Mouse (Mus musculus) induced T-regulatory cell, adult 2 months (primary cell): ENCODE measurements around the gene Dlg1.
A peak's percentile ranks its signal among the peaks of the same experiment; 100 is the strongest.

ENCODE experiments used
- DNase-seq: peaks from one replicate; pipeline ENCODE4 v3.0.0-alpha.2; 2012; ENCODE audit warnings: low read depth

Gene Dlg1

DNA sequence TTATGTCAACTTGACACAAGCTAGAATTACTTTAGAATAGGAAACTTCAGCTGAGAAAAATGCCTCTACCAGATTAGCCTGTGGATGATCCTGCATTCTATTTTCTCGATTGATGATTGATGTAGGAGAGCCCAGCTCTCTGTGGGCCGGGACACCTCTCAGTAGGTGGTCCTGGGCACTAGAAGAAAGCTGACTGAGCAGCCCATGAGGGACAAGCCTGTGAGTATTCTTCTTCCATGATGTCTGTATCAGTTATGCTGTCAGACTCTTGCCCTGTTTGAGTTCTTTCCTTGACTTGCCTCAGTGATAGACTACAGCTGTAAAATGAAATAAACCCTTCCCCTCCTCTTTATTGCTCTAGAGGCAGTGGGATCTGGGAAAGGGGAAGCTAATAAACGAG, 74.5 kb downstream of the Dlg1 start:
- no peak for DNase-seq

GRCm38 (mm10) chr16:31740271-31740670, 77.0 kb downstream of the Dlg1 start:
- no peak for DNase-seq

DNA sequence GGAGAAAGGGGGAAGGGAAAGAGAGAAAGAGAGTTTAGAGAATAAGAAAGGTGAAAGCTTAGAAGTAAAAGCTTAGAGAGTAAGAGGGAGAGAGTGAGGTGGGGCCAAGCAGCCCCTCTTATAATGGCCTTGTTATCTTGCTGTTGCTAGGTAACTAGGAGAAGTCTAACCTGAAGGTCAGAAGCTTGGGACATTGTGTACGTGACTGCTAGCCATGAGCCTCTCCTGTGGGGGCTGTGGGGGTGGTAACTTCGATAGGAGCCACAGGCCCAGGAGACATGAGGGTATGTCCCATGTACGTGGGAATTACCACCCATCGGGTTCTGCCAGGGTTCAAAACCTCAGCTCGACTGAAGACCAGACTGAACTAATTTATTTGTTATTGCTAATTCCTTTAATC, 77.5 kb downstream of the Dlg1 start:
- DNase-seq = no peak

GRCm38 (mm10) chr16:31750526-31750925, 87.3 kb downstream of the Dlg1 start:
- peak; percentile 63 for DNase-seq

DNA sequence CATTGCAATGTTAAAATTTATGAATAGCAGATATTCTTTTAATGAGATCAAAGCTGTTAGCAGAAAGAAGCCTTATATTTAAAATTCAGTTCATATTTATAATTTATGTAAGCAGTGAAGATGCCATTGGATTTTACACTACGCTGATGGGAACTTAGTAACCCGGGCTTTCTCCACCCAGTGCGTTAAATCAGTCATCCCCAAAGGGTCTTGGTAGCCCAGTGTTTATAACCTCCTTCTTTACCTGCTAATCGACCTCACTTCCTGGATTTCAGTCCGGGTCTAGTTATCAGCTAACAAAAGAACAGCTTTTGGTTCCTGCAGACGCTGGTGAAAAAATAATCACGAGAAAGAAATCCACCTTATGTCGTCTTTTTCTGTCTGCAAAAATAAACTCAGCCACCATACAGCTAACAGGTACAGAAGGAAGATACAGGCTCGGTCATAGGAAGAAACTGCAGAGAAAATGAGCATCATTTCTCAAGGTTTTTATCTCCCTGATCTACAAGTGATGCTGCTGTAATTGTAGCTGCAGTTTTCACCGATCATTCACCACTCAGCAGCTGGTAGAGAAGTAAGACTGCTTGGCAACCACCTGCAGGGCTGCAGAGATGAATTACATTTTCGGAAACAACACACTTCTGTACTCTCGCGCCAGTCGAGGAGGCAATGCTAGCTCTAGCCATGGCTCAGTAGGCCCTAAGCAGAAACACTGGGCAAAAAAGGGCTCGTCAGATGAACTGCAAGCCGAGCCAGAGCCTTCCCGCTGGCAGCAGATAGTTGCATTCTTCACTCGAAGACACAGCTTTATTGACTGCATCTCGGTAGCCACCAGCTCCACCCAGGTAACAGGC, 91.2 kb downstream of the Dlg1 start:
- DNase-seq = no peak

GRCm38 (mm10) chr16:31755053-31755452, 91.8 kb downstream of the Dlg1 start:
- no peak for DNase-seq

DNA sequence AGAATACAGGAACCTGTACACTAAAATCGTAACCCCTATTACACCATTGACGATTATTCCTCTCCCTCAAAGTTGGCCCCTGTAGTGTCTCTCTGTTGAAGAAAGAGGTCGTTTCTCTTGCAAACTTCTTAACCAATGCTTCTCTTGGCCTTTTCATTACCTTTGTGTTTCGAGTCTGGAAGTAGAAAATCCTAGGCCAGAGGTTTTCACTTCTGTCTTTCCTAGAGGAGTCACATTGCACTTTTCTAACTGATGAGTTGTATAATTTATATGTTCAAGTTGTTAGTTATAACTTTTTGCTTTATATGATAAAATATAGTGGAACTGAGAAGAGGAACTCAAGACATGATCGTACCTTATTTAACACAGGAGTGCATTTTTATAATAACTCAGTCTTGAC, 93.2 kb downstream of the Dlg1 start:
- DNase-seq = no peak

- peak; percentile 32 for DNase-seq
Observed at GRCm38 (mm10) chr16:31757606-31758005, 94.4 kb downstream of the Dlg1 start.

- no peak for DNase-seq
Observed at GRCm38 (mm10) chr16:31759416-31759815, 96.2 kb downstream of the Dlg1 start.

DNA sequence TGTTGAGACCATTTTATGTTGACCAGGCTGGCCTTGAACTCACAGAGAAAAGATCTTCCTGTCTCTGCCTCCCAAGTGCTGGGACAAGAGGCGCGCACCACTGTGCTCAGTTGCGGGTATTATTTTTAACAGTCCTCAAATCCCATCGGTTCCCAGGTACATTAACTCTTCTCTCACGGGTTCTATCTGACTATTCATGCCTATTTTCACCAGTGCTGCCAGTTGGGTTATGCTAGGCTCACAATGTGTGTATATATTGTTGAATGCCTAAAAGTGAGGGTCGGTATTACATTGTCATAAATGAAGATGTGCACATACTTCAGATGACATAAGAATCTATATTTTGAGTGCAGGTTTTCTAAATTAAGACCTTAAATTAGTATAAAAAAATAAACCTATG, 103.1 kb downstream of the Dlg1 start:
- no peak for DNase-seq

DNA sequence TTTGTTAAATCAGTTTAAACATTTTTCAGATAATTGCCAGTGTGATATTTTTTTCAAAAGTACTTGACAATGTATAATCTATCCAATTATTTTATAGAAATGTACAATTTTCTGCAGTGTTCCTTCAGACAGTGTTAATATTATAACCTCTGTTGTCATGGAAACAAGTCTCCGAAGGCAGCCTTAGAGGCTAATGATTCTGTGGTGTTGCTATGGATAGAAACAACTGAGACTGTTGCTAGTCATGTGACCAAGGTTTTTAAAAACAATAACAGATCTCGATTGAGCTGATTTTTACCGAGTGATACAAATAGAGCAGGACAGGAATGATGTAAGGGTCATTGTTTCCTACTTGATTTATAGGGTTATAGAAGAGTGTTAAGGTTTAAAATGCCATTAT, 103.5 kb downstream of the Dlg1 start:
- no peak for DNase-seq

DNA sequence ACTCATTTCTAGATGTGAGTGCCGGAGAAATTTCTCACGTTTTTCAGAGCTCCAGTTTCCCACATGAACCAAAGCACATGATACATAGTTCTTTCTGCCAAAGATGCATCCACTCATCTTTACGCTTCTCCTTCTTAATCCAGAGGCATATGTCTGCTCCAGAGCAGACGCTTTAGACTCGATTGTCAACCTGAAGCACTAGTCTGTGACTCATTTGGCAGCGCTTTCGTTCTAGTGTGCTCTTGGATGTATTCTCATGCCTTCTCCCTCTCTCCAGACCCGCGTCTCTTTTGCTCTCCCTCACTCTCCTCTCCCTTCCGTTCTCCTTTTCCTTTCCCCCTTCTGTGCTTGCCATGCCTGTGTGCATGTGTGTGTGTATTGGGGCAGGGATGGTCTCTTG, 112.7 kb downstream of the Dlg1 start:
- no peak for DNase-seq

DNA sequence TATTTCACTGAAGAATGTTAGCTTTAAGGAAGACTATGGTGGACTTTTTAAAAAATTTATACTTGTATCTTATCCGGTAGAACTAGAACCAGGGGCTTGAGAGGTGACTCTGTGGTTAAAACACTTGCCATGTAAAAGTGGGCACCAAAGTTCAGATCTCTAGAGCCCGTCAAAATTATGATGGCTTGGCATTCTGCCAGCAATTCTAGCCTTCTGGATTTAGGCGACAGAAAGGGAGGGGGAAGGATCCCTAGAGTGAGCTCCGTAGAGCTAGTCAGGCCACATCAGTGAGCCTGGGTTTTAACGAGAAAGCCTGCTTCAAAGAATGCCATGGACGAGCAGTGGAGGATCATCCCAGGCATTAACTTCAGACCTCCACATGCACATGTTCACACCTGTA, 117.8 kb downstream of the Dlg1 start:
- DNase-seq = no peak

GRCm38 (mm10) chr16:31790056-31790455, 126.8 kb downstream of the Dlg1 start:
- DNase-seq = no peak

- no peak for DNase-seq
Observed at GRCm38 (mm10) chr16:31803644-31804043, 140.4 kb downstream of the Dlg1 start.

DNA sequence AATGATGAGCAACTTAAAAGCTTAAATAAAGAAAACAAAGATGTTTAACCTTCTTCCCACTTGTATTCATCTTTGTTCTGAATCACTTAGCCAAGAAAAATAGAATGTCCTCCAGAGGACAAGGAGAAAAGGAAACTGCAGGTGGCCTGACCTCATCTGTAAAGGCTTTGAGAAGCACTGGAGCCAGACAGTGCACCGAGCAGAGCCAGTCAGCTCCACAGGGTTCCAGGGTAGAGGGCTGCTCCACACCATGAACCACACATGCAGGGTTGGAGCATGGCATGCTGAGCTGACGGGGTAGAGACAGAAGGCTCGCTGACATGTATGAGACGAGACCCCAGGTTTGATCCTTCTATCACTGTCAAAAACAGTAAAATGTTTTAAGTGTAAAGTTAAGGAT, 162.8 kb downstream of the Dlg1 start:
- DNase-seq = no peak

GRCm38 (mm10) chr16:31830726-31831125, 167.5 kb downstream of the Dlg1 start:
- no peak for DNase-seq

- no peak for DNase-seq
Observed at GRCm38 (mm10) chr16:31832630-31833422, 169.6 kb downstream of the Dlg1 start.

DNA sequence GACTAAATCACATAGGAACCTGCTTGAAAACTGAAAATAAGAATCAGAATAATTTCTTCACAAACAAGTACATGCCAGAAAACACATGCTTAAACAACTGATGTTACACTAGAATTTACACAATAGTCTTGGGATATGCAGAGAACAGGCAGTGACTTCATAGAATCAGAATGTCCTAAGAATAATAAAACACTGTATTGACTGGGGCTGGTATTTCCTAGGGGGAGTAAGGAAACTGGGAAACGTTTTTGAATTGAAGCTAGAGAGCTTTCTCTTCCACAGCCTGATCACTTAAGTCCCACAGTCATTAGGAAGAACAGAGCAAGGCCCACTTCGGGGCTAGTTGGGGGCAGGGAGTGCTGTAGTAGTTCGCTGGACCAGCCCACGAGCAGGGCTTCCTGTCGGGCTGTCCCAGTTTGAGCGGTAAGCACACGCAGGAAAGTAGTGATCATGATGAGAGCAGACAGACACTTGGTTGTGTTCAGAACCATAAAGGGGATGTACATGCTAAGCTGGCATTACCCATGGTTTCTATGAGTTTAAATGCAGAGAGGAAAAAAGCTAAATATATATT, 170.9 kb downstream of the Dlg1 start:
- DNase-seq = no peak

DNA sequence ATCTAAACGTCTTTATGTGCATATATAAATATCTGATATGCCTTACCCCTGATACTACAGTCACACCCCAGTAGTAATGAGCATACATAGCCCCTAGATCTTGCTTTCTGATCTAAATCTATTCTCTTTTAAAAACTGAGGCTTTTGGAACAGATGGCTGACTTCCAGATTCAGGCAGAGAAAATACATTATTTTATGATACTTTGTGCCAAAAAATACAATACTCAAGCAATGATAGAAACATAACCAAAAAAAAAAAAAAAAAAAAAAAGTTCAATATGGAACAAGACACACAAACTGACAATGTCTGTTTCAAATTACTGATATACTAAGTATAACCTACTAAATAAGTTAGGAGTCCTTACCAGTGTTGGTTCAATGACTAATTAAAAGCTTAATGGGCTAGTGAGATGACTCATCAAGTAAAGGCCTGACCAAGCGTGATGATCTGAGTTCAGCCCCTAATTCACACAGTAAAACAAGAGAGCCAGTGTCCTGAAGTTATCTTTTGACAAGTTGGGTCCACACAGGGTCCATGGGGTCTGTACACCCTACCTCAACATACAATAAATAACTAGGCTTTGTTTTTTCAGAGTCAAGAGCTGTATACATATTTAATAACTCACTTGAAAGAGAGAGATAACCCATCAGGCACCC, 171.5 kb downstream of the Dlg1 start:
- no peak for DNase-seq

GRCm38 (mm10) chr16:31837362-31837761, 174.1 kb downstream of the Dlg1 start:
- no peak for DNase-seq

DNA sequence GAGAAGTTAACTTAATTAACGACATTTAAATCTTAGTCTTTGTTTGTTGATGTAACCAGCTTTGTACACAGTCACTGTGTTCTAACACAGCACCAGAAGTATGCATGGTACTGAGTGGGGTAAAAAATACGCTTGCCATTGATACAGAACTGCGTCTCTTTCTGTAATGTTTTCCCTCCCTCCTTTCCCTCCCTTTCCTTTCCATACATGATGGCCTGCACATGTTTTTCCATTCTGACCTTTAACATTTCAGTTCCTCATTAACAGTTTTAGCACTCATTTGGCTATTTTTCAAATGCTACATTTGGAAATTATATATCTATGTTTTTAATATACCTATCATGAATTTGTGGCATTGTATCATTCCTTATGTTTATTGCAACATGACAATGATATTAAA, 181.0 kb downstream of the Dlg1 start:
- no peak for DNase-seq

DNA sequence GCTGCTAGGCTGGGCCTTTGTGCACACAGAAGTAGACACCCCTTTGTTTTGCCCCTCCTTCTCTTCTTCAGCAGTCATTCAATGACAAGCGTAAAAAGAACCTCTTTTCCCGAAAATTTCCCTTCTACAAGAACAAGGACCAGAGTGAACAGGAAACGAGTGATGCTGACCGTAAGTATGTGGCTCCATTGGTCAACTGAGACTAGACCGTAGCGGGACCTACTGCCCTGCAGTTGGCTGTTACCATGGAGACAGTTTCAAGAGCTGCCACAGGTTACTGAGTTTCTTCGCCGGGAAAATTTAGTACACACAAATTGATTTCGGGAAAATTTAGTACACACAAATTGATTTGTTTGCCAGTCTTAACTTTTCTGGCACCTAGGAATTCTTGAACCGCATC, 183.5 kb downstream of the Dlg1 start:
- no peak for DNase-seq
